Mouse (Mus musculus) ES-E14 (cell line): ENCODE results near the gene Tmem231. TPM values are rescaled to one million over a fixed set of nuclear protein-coding genes. Genes with fewer than 3 reads are reported as not detected.

Experiments used
- DNase-seq: peaks from one replicate; pipeline ENCODE4 v3.0.0-alpha.2; 2013; ENCODE audit warnings: low read depth, low spot score
- H3K27ac ChIP-seq: 2 replicates; pipeline ENCODE4 v1.5.1; 2012; ENCODE audit warnings: low read depth, mild to moderate bottlenecking, low read length, moderate library complexity, mixed read lengths; ENCODE audit not compliant: poor library complexity, insufficient read depth, severe bottlenecking
- H3K36me3 ChIP-seq: 2 replicates; pipeline ENCODE4 v1.6.1; 2012; ENCODE audit warnings: mild to moderate bottlenecking, low read length, moderate library complexity, mixed read lengths; ENCODE audit not compliant: control insufficient read depth, poor library complexity, insufficient read depth, severe bottlenecking
- H3K4me1 ChIP-seq, 2 experiments: fragments of 150-350 bp in 1 of 2; sonication (generic) in 1 of 2; 2 replicates each; pipeline ENCODE4 v1.6.1; 2012; ENCODE audit warnings: low read length in 2 of 2, mild to moderate bottlenecking in 1 of 2, mixed read lengths in 1 of 2; ENCODE audit not compliant: control insufficient read depth in 2 of 2, insufficient read depth in 2 of 2, poor library complexity in 1 of 2
- H3K4me3 ChIP-seq, 2 experiments: fragments of 150-350 bp in 1 of 2; sonication (generic) in 1 of 2; 2 replicates each; pipeline ENCODE4 v1.5.1; 2012; ENCODE audit warnings: low read length in 2 of 2, low read depth in 1 of 2, mild to moderate bottlenecking in 1 of 2, mixed read lengths in 1 of 2; ENCODE audit not compliant: insufficient read depth in 1 of 2, poor library complexity in 1 of 2, severe bottlenecking in 1 of 2
- H3K9ac ChIP-seq: 2 replicates; pipeline ENCODE4 v1.6.1; 2012; ENCODE audit warnings: low read depth, mild to moderate bottlenecking, low read length, mixed read lengths; ENCODE audit not compliant: poor library complexity, insufficient read depth, severe bottlenecking
- H3K9me3 ChIP-seq: fragments of 150-350 bp; sonication (generic); 2 replicates; pipeline ENCODE4 v1.6.1; 2012; ENCODE audit warnings: low read depth, mild to moderate bottlenecking, low read length; ENCODE audit not compliant: control insufficient read depth, insufficient read depth
- CHD2 ChIP-seq: IDR thresholded peaks from 2 replicates; pipeline ENCODE4 v1.6.1; 2014; ENCODE audit warnings: mild to moderate bottlenecking, low read depth, low read length, inconsistent platforms
- HCFC1 ChIP-seq: IDR thresholded peaks from 2 replicates; pipeline ENCODE4 v1.6.1; 2012; ENCODE audit warnings: low read length, inconsistent platforms, borderline replicate concordance; ENCODE audit not compliant: insufficient read depth
- MAFK ChIP-seq: IDR thresholded peaks from 2 replicates; pipeline ENCODE4 v1.6.1; 2014; ENCODE audit warnings: mild to moderate bottlenecking, low read depth, low read length, inconsistent platforms; ENCODE audit not compliant: insufficient read depth
- ZC3H11A ChIP-seq: IDR thresholded peaks from 2 replicates; pipeline ENCODE4 v1.6.1; 2012; ENCODE audit warnings: low read depth, mild to moderate bottlenecking, inconsistent platforms, low read length, borderline replicate concordance
- ZNF384 ChIP-seq: IDR thresholded peaks from 2 replicates; pipeline ENCODE4 v1.6.1; 2012; ENCODE audit warnings: low read depth, low read length, inconsistent platforms
- in situ Hi-C, 2 experiments: fragments of 600-800 bp; cut with MboI; formaldehyde crosslinking; loops; one replicate each; pipeline ENCODE4 v1.15.1; 2025; ENCODE audit warnings: low sequenced_read_pairs in 2 of 2, inconsistent platforms in 1 of 2; ENCODE audit not compliant: unreplicated experiment in 2 of 2
- total RNA-seq: library from RNA; depleted of rRNA; stranded (reverse); fragments of 300-350 nt; gene quantifications from 2 replicates; pipeline ENCODE4 v1.2.3, GENCODE M21; 2012; rRNA removed

Tmem231 gene
- total RNA-seq, 1 experiment: 30.3 TPM

DNA sequence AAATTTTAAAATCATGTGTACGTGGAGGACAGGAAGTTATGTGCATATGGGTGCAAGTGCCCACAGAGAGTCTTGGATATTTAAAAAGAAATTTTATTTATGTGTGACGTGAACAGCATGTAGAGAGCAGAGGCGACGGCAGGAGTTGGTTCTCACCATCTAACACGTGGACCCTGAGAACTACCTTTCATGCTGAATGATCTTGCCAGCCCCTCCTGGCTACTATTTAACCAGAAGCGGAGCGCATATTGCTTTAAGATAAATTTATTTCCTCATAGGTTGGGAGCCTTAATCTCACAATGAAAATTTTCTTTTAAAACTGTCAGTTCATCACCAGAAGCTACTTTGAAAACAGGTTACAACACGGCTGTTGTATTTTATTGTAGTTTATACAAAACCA, 69.0 kb downstream of the Tmem231 start:
- Histone ChIP-seq H3K9me3 (no peaks in the 10 kb centered on the region), H3K36me3 (peaks cover 8% of the 10 kb centered on the region; the same call in 1 of the 2 replicates), H3K4me1 (peaks cover 4 to 5% of the 10 kb centered on the region in 2 experiments), H3K9ac (no peak overlapping the region), H3K27ac (no peak overlapping the region), H3K4me3 (no peak overlapping the region)
- in situ Hi-C loops: no loop called here
- DNase-seq: no peak
- TF ChIP-seq CHD2: no peak
- TF ChIP-seq HCFC1: no peak
- no peak for TF ChIP-seq ZNF384
- TF ChIP-seq ZC3H11A: no peak
- no peak for TF ChIP-seq MAFK

DNA sequence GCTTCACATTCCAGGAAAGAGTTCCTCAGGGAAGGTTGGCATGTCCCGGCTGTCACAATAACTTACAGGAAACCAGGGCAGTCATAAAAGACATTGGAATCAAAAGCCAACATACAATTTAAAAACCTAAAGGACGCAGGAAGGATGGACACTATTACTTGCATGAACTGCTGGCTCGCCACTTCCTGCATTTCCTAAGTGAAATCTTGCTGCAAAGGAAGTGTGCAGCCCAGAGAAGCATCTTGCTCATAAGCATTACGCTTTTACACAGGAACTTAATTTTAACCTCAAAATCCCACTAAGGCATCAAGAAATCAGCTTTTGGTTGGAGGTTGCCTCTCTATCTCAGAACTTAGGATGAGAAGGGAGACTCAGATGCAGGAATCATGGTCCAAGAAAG, 70.4 kb downstream of the Tmem231 start:
- Histone ChIP-seq H3K9me3 (no peaks in the 10 kb centered on the region), H3K4me1 (peaks cover 2 to 3% of the 10 kb centered on the region in 2 experiments), H3K27ac (no peak overlapping the region; the same call in 1 of the 2 replicates), H3K9ac (no peak overlapping the region), H3K36me3 (peaks cover 6% of the 10 kb centered on the region; the same call in 1 of the 2 replicates), H3K4me3 (no peak overlapping the region)
- TF ChIP-seq CHD2: no peak
- TF ChIP-seq HCFC1: no peak
- no peak for TF ChIP-seq ZC3H11A
- TF ChIP-seq MAFK: no peak
- no peak for TF ChIP-seq ZNF384
- in situ Hi-C loops: no loop called here
- no peak for DNase-seq

Other genes starting within 250 kb of the Tmem231 start
- gene Ctrb1, start 242.9 kb downstream of the Tmem231 start, total RNA-seq: 0.22 and 0.48 TPM in 2 replicates
- gene Bcar1, start 190.1 kb downstream of the Tmem231 start, total RNA-seq: 52.9 and 72.6 TPM in 2 replicates
- 113 and 190 TPM in 2 replicates for gene Cfdp1, start 79.6 kb downstream of the Tmem231 start, total RNA-seq
- 12.1 and 14.3 TPM in 2 replicates for gene Tmem170, start 57.1 kb downstream of the Tmem231 start, total RNA-seq
- gene Chst5, start 23.4 kb downstream of the Tmem231 start, total RNA-seq: 4.0 and 4.4 TPM in 2 replicates
- gene Gabarapl2, start 6.8 kb upstream of the Tmem231 start, total RNA-seq: 112 and 255 TPM in 2 replicates
- gene Adat1, start 58.4 kb upstream of the Tmem231 start, total RNA-seq: 11.0 and 14.6 TPM in 2 replicates
- gene Kars, start 77.4 kb upstream of the Tmem231 start, total RNA-seq: 218 and 267 TPM in 2 replicates
- 5.3 and 9.7 TPM in 2 replicates for gene Terf2ip, start 77.5 kb upstream of the Tmem231 start, total RNA-seq
- not detected in 2 replicates for gene Gm6793, start 81.2 kb upstream of the Tmem231 start, total RNA-seq